Mouse (Mus musculus): ENCODE measurements at regions not wholly inside any gene's neighbourhood (a gene's known extent, or its start where the extent isn't known, plus 50 kb on each side); places are given as distances from the start of the nearest gene placed in this dataset.

- no peak for DNase-seq (ENCODE audit: low spot score in 2 of 2)
- H3K27ac ChIP-seq, result no peak overlapping the region
- H3K4me3 ChIP-seq, result no peak overlapping the region
- TF ChIP-seq CTCF (conservative IDR thresholded peaks at IDR 0.05), result no peak
These were observed 473.8 kb upstream of the Zfp462 start for GRCm38 (mm10) chr4:54471009-54471408.

- TF ChIP-seq CTCF (conservative IDR thresholded peaks at IDR 0.05), result no peak
These were observed 463.1 kb upstream of the Zfp462 start for GRCm38 (mm10) chr4:54481766-54482165.

GRCm38 (mm10) chr4:54493074-54493473, 451.8 kb upstream of the Zfp462 start:
- H3K27ac ChIP-seq, result no peak overlapping the region
- DNase-seq (ENCODE audit: low spot score in 2 of 2), result no peak
- no peak overlapping the region for H3K4me3 ChIP-seq
- TF ChIP-seq CTCF (conservative IDR thresholded peaks at IDR 0.05), result no peak

More at GRCm38 (mm10) chr4:54481766-54482165, 463.1 kb upstream of the Zfp462 start:
- no peak for DNase-seq (ENCODE audit: low spot score in 2 of 2)
- H3K27ac ChIP-seq, result no peak overlapping the region
- no peak overlapping the region for H3K4me3 ChIP-seq

GRCm38 (mm10) chr4:54497312-54497994, 447.4 kb upstream of the Zfp462 start:
- Histone ChIP-seq H3K27ac (no peak overlapping the region), H3K4me3 (no peak overlapping the region)
- TF ChIP-seq CTCF (conservative IDR thresholded peaks at IDR 0.05), result no peak
- DNase-seq (ENCODE audit: low spot score in 2 of 2), result no peak

GRCm38 (mm10) chr4:54515934-54516333, 428.9 kb upstream of the Zfp462 start:
- no peak for TF ChIP-seq CTCF (conservative IDR thresholded peaks at IDR 0.05)
- H3K4me3 ChIP-seq, result no peak overlapping the region
- DNase-seq (ENCODE audit: low spot score in 2 of 2), result peak in 1 of 2 experiments; percentile 20
- no peak overlapping the region for H3K27ac ChIP-seq

- TF ChIP-seq CTCF (conservative IDR thresholded peaks at IDR 0.05), result no peak
- DNase-seq (ENCODE audit: low spot score in 2 of 2), result no peak
- H3K27ac ChIP-seq, result no peak overlapping the region
- H3K4me3 ChIP-seq, result no peak overlapping the region
These were observed 421.6 kb upstream of the Zfp462 start for GRCm38 (mm10) chr4:54523283-54523682.

GRCm38 (mm10) chr4:54526003-54526586, 418.8 kb upstream of the Zfp462 start:
- Histone ChIP-seq H3K4me3 (no peak overlapping the region), H3K27ac (no peak overlapping the region)
- TF ChIP-seq CTCF (conservative IDR thresholded peaks at IDR 0.05), result no peak
- DNase-seq (ENCODE audit: low spot score in 2 of 2), result no peak

GRCm38 (mm10) chr4:54527660-54528059, 417.2 kb upstream of the Zfp462 start:
- TF ChIP-seq CTCF (conservative IDR thresholded peaks at IDR 0.05), result no peak
- Histone ChIP-seq H3K4me3 (no peak overlapping the region), H3K27ac (no peak overlapping the region)
- no peak for DNase-seq (ENCODE audit: low spot score in 2 of 2)

GRCm38 (mm10) chr4:54531739-54532138, 413.1 kb upstream of the Zfp462 start:
- H3K27ac ChIP-seq, result no peak overlapping the region
- no peak overlapping the region for H3K4me3 ChIP-seq
- TF ChIP-seq CTCF (conservative IDR thresholded peaks at IDR 0.05), result no peak
- no peak for DNase-seq (ENCODE audit: low spot score in 2 of 2)

GRCm38 (mm10) chr4:54533846-54534245, 411.0 kb upstream of the Zfp462 start:
- Histone ChIP-seq H3K4me3 (no peak overlapping the region), H3K27ac (peak overlapping the region; percentile 48; the same call in 1 of the 2 replicates)
- no peak for TF ChIP-seq CTCF (conservative IDR thresholded peaks at IDR 0.05)
- DNase-seq (ENCODE audit: low spot score in 2 of 2), result peak; percentile 12 to 50

- no peak overlapping the region for H3K27ac ChIP-seq
- DNase-seq (ENCODE audit: low spot score in 2 of 2), result no peak
- H3K4me3 ChIP-seq, result no peak overlapping the region
- TF ChIP-seq CTCF (conservative IDR thresholded peaks at IDR 0.05), result no peak
These were observed 391.8 kb upstream of the Zfp462 start for GRCm38 (mm10) chr4:54552864-54553618.

- no peak for DNase-seq (ENCODE audit: low spot score in 2 of 2)
- Histone ChIP-seq H3K27ac (no peak overlapping the region), H3K4me3 (no peak overlapping the region)
- no peak for TF ChIP-seq CTCF (conservative IDR thresholded peaks at IDR 0.05)
These were observed 381.8 kb upstream of the Zfp462 start for GRCm38 (mm10) chr4:54563075-54563474.

- Histone ChIP-seq H3K4me3 (no peak overlapping the region), H3K27ac (no peak overlapping the region)
- no peak for TF ChIP-seq CTCF (conservative IDR thresholded peaks at IDR 0.05)
- DNase-seq (ENCODE audit: low spot score in 2 of 2), result no peak
These were observed 371.7 kb upstream of the Zfp462 start for GRCm38 (mm10) chr4:54573185-54573584.

Measured in layer of hippocampus, adult 2 months (tissue).